Mouse (Mus musculus) forebrain, embryonic 10.5 days (tissue): ENCODE measurements at regions not wholly inside any gene's neighbourhood (a gene's known extent, or its start where the extent isn't known, plus 50 kb on each side); places are given as distances from the start of the nearest gene placed in this dataset.
"Not testable (repeated sequence)": the region's sequence is repeated elsewhere in the genome, so short reads cannot be mapped to it uniquely, and the experiment has no call there.

ENCODE experiments used
- DNase-seq: peaks from one replicate; pipeline ENCODE4 v3.0.0-alpha.2; 2017; ENCODE audit warnings: low spot score; ENCODE audit errors: extremely low spot score
- H3K27ac ChIP-seq: fragments of 300-500 bp; sonication (generic); 2 replicates; pipeline ENCODE4 v1.5.1; 2016; ENCODE audit warnings: mild to moderate bottlenecking
- H3K27me3 ChIP-seq: fragments of 300-500 bp; sonication (generic); 2 replicates; pipeline ENCODE4 v1.6.1; 2016; ENCODE audit warnings: mild to moderate bottlenecking; ENCODE audit not compliant: poor library complexity, severe bottlenecking
- H3K36me3 ChIP-seq: fragments of 300-500 bp; sonication (generic); replicated peaks from 2 replicates; pipeline ENCODE4 v1.6.1; 2016; ENCODE audit warnings: mild to moderate bottlenecking, moderate library complexity
- H3K4me1 ChIP-seq: fragments of 300-500 bp; sonication (generic); 2 replicates; pipeline ENCODE4 v1.6.1; 2016
- H3K4me3 ChIP-seq: fragments of 300-500 bp; sonication (generic); 2 replicates; pipeline ENCODE4 v1.5.1; 2016; ENCODE audit warnings: mild to moderate bottlenecking, moderate library complexity
- H3K9me3 ChIP-seq: fragments of 300-500 bp; sonication (generic); 2 replicates; pipeline ENCODE4 v1.6.1; 2016; ENCODE audit warnings: mild to moderate bottlenecking, moderate library complexity
- WGBS: fragments of 180-500 bp; shearing (Covaris S2); methylation state at CpG from one replicate; pipeline ENCODE4 v1.1.7; 2016; 5-methylcytosine and 5-hydroxymethylcytosine counted together

DNA sequence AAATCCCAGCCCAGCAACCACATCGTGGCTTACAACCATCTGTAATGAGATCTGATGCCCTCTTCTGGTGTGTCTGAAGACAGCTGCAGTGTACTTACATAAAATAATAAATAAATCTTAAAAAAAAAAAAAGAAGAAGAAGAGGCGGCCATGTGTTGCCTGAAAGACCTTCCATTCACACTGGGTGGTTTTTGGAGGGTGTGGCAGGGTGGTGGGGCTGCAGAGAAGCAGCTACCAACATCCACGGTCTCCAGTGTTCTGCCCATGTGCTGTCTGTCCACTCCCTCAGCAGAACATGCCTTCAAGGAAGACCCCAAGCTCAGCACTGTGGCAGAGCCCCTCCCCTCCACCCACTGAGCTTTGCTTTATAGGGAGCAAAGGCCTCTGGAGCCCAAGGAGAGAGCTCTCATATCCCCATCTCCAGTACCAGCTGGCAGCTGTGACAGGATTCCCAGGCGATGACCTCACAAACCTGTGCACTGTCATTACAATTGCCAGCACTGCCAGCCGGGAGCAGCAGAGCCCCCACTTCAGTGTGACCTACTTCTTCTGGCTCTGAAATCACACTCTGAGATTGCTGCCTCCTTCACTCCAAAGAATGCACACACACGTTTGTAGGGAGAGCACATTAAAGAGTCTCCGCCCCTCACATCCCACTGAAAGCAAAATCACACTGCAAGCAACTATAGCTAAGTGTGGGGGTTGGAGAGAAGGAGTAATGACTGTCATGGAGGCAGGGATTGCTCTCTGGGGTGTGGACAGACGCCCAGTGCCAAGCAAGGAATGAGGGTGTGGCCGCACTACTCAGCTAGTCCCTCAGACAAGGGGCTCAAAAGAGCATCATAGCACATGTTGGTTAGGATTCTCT lies 82.8 kb upstream of the Klf13 start:
- H3K4me3 ChIP-seq, result no peak overlapping the region
- H3K9me3 ChIP-seq, result no peaks in the 10 kb centered on the region
- no peak overlapping the region for H3K27ac ChIP-seq
- no peaks in the 10 kb centered on the region for H3K27me3 ChIP-seq
- 75% methylated on average over 9 of the region's 9 CpGs for WGBS
- H3K36me3 ChIP-seq, result no peaks in the 10 kb centered on the region
- peaks cover 7% of the 10 kb centered on the region for H3K4me1 ChIP-seq
- no peak for DNase-seq

DNA sequence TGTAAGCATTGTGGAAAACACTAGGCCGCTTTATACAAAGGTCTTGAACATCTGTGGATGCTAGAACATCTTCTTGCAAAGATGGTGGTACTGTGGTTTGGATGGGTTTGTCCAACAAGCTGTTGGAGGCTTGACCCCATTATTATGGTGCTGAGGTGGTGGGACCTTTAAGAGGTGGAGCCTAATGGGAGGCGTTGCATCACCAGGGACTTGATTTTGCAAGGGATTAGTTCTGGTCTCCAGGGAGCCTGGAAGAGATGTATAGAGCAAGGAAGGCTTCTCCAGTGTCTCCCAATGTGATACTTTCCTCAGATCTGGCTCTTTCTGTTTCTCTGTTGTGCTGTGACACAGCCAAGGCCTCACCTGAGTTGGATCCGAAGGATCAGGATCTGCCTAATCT lies 79.4 kb upstream of the Klf13 start:
- WGBS, result 61% methylated on average over 3 of the region's 3 CpGs
- Histone ChIP-seq H3K27ac (no peak overlapping the region), H3K4me3 (no peak overlapping the region)

DNA sequence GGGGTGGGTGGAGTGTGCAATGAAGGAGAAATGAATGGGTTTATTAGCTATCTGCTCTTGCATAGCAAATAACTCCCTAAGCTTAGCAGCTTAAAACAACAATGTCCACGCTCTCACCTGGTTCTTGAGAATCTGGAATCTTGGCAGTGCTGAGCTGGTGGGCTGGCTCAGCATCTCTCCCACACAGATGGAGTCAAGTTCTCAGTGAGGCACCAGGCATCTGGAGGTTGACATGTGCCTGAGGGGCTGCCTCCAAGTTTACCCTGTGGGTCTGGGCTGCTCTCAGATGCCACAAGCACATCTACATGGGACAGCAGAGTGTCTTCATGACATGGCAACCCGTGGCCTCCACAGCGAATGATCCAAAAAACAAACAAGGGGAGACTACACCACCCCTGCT lies 78.2 kb upstream of the Klf13 start:
- no peaks in the 10 kb centered on the region for H3K36me3 ChIP-seq
- no peak for DNase-seq
- no peaks in the 10 kb centered on the region for H3K27me3 ChIP-seq
- 89% methylated on average over 3 of the region's 3 CpGs for WGBS
- no peak overlapping the region for H3K4me3 ChIP-seq
- no peaks in the 10 kb centered on the region for H3K9me3 ChIP-seq
- peaks cover 6% of the 10 kb centered on the region for H3K4me1 ChIP-seq
- no peak overlapping the region for H3K27ac ChIP-seq

More for the DNA sequence above, 79.4 kb upstream of the Klf13 start:
- H3K36me3 ChIP-seq, result no peaks in the 10 kb centered on the region
- no peaks in the 10 kb centered on the region for H3K27me3 ChIP-seq
- H3K4me1 ChIP-seq, result peaks cover 7% of the 10 kb centered on the region
- no peak for DNase-seq
- H3K9me3 ChIP-seq, result no peaks in the 10 kb centered on the region

DNA sequence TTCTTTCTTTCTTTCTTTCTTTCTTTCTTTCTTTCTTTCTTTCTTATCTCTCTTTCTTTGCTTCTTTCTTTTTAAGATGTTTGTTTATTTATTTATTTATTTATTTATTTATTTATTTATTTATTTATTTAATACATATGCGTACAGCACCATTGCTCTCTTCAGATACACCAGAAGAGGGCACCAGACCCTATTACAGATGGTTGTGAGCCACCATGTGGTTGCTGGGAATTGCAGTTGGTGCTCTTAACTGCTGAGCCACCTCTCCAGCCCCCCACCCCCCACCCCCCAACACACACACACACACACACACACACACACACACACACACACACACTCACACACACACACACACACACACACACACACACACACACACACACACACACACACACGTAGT lies 76.4 kb upstream of the Klf13 start:
- H3K36me3 ChIP-seq, H3K4me1 ChIP-seq, H3K4me3 ChIP-seq, H3K27me3 ChIP-seq, H3K27ac ChIP-seq, H3K9me3 ChIP-seq, DNase-seq: not testable (repeated sequence)
- 67% methylated on average over 1 of the region's 2 CpGs for WGBS

DNA sequence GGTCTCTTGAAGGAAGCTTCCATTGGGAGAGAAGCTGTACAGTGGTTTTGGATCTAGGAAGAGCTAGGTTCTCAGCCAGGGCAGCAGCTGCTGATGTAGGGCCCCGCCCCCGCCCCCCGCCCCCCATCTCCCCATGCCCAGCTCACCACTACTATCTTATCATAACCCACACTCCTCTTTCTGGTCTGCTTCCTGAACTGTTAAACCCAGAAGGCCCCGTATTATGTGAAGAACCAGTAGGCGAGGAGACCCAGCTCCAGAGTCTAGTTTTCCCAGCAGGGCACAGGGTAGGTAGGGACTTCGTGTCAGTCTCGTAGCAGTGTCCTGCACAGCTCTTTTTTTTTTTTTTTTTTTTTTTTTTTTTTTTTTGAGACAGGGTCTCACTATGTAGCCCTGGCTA lies 75.5 kb upstream of the Klf13 start:
- Histone ChIP-seq H3K27me3 (no peaks in the 10 kb centered on the region), H3K36me3 (no peaks in the 10 kb centered on the region), H3K9me3 (no peaks in the 10 kb centered on the region), H3K4me1 (no peaks in the 10 kb centered on the region), H3K4me3 (no peak overlapping the region), H3K27ac (no peak overlapping the region; the same call in 1 of the 2 replicates)
- WGBS, result 87% methylated on average over 7 of the region's 7 CpGs
- no peak for DNase-seq

DNA sequence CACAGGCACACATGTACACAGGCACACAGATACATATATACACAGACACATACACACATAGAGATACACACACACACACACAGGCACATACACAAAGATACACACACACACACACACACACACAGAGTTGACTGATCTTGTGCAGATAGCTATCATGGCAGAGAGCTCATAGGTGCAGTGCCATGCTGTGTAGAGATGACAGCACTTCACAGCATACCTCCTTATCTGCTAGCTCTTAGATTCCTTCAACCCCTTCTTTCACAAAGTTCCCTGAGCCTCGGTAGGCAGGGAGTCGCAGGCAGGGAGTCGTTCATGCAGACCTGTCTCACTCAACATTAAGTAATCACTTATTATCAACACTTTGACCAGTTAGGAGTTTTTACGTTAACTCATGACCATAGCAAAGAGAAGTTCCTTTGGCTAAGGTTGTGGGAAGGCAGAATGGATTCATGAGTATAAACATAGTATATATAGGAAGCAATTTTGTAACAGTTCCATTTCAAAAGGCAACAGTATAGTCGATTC lies 74.4 kb upstream of the Klf13 start:
- no peak overlapping the region for H3K4me3 ChIP-seq
- no peaks in the 10 kb centered on the region for H3K9me3 ChIP-seq
- no peaks in the 10 kb centered on the region for H3K36me3 ChIP-seq
- 89% methylated on average over 5 of the region's 5 CpGs for WGBS
- H3K4me1 ChIP-seq, result no peaks in the 10 kb centered on the region
- no peak for DNase-seq
- no peak overlapping the region for H3K27ac ChIP-seq
- H3K27me3 ChIP-seq, result no peaks in the 10 kb centered on the region

DNA sequence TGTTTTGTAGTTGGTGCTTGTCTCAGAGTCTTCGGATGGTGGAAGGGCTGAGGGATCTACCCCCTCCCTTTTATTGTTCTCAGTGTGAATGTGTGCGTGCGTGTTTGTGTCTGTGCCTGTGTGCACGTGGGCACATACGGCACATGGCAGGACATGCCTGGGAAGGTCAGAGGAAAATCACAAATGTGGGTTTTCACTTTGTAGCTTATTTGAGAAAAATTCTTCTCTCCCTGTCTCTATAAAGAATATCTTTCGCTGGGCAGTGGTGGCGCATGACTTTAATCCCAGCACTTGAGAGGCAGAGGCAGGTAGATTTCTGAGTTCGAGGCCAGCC lies 73.5 kb upstream of the Klf13 start:
- 87% methylated on average over 8 of the region's 8 CpGs for WGBS

DNA sequence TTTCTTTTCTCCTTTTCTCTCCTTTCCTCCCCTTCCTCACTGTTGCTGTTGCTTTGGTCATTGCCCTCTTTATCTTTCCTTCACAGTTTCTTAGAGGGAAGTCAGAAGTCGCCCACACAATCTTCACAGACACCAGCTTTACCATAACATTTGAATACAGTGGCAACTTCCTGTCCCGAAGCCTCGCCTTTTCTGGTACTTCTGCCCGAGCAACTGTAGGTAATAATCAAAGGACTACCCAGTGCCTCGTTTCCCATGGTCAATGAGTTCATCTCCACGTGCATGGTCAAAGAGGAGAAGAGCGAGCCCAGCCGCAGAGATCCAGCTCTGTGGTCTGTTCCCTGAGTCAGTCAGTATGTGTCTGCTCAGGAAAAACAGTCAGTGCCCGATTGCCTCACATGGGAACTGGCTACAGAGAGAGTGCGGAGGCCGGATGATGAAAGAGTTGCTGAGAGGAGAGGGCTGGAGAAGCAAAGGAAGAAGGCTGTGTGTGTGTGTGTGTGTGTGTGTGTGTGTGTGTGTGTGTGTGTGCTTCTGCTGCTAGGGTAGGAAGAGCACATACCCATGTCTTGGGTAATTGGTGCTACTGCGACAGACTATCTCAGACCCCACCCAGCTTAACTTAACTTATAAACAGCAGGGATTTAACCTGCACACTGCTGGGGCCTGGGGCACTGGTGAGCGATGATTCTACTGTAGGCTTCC lies 73.0 kb upstream of the Klf13 start:
- Histone ChIP-seq H3K27ac (no peak overlapping the region), H3K9me3 (no peaks in the 10 kb centered on the region), H3K27me3 (no peaks in the 10 kb centered on the region), H3K36me3 (no peaks in the 10 kb centered on the region), H3K4me3 (no peak overlapping the region), H3K4me1 (no peaks in the 10 kb centered on the region)
- DNase-seq, result no peak
- WGBS, result 80% methylated on average over 13 of the region's 13 CpGs

More for the DNA sequence above, 73.5 kb upstream of the Klf13 start:
- Histone ChIP-seq H3K27me3 (no peaks in the 10 kb centered on the region), H3K4me3 (no peak overlapping the region), H3K4me1 (no peaks in the 10 kb centered on the region), H3K9me3 (no peaks in the 10 kb centered on the region), H3K36me3 (no peaks in the 10 kb centered on the region), H3K27ac (no peak overlapping the region)
- no peak for DNase-seq

DNA sequence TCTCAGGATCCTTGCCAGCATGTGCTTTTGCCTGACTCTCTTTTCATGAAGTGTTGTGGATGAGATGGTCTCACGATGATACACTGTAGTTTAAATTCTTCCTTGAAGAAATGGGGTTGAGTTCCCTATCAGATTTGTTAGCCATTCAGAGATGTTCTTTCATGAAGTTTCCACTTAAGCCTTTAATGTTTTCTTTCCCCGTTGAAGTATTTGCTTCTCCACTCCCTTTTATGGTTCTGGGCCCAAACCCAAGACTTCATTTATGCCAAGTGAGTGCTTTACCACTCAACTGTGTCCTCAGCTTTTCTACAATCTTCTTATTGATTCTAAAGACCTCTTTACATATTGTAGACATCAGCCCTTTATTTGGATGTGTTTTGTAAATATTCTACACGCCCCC lies 71.9 kb upstream of the Klf13 start:
- Histone ChIP-seq H3K27me3 (no peaks in the 10 kb centered on the region), H3K36me3 (no peaks in the 10 kb centered on the region), H3K4me3 (no peak overlapping the region), H3K4me1 (no peaks in the 10 kb centered on the region), H3K9me3 (no peaks in the 10 kb centered on the region), H3K27ac (no peak overlapping the region)
- no peak for DNase-seq
- 89% methylated on average over 3 of the region's 3 CpGs for WGBS

DNA sequence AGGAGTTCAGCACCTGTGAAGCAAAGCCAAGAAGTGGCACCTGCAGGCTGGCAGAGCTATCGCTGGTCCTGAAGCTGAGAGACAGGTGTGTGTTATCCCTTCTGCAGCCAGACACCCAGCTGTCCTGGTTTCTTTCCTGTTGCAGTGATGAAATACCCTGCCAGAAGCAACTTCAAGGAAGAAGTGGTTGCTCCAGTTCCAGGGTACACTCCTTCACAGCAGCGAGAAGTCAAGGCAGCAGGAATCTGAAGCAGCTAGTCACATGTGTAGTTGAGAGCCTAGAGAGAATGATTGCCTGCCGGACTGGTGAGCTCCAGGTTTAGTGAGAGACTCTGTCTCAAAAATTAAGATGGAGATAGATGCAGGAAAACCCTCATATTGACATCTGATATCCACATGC lies 69.1 kb upstream of the Klf13 start:
- WGBS, result 86% methylated on average over 3 of the region's 3 CpGs
- no peaks in the 10 kb centered on the region for H3K4me1 ChIP-seq
- no peaks in the 10 kb centered on the region for H3K27me3 ChIP-seq

DNA sequence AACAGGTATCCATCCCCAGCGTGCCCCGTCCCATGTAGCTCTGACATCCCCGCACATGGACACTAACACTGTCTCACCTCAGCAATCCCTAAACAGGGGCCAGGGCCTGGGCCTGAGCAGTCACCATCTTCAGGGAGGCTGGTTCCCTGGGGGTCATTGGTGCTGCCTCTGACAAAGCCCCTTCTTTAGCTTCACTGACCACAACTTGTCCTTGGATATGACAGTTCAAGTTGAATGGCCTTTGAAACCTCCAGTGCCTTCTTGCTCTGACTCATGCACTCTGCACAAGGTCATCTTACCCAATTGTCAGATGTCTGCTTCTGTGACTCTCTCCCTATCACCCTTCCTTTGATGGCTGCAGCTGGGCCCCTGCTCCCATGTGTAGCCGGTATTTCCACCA lies 68.2 kb upstream of the Klf13 start:
- H3K36me3 ChIP-seq, result no peaks in the 10 kb centered on the region
- WGBS, result 89% methylated on average over 4 of the region's 4 CpGs
- no peak overlapping the region for H3K27ac ChIP-seq
- no peak overlapping the region for H3K4me3 ChIP-seq
- no peaks in the 10 kb centered on the region for H3K9me3 ChIP-seq
- no peaks in the 10 kb centered on the region for H3K4me1 ChIP-seq
- no peaks in the 10 kb centered on the region for H3K27me3 ChIP-seq
- DNase-seq, result no peak

More for the DNA sequence above, 69.1 kb upstream of the Klf13 start:
- Histone ChIP-seq H3K9me3 (no peaks in the 10 kb centered on the region), H3K4me3 (no peak overlapping the region), H3K27ac (no peak overlapping the region), H3K36me3 (no peaks in the 10 kb centered on the region)
- DNase-seq, result no peak

DNA sequence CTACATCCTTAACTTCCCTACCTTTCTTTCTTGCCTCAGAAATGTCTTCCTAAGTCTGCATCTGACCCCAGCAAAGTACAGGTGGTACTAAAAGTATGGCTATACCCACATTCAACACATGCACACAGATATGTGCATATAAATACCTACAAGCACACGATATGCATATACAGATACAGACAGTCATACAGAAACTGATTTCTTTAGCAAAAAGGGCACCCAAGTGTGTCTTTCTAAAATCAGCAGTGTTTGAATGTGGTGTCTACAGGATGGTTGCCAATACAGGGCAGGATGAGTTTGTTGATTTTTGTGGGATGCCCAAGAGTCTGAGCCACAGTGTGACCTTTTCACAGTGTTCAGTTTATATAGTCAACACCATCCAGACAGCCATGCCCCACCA lies 67.0 kb upstream of the Klf13 start:
- Histone ChIP-seq H3K36me3 (no peaks in the 10 kb centered on the region), H3K4me1 (no peaks in the 10 kb centered on the region), H3K27me3 (no peaks in the 10 kb centered on the region), H3K9me3 (no peaks in the 10 kb centered on the region), H3K4me3 (no peak overlapping the region), H3K27ac (no peak overlapping the region)
- no peak for DNase-seq
- WGBS, result 91% methylated on average over 1 of the region's 1 CpGs

DNA sequence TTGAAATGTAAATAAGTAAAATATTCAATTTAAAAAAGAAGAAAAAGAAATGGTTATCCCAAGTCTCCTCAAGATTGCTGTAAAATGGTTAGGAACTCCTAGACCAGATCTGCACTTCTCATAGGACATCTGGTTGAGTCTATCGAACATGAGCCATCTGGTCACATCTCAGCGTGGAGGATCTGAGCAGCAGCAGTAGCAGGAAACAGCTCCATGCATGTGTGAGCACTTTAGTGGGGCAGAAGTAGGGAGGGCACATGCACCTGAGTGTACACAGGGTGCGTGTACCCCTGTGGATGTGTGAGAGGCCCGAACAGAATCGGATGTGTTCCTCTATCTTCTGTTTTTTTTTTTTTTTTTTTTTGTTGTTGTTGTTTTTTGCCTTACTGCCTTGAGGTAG lies 65.2 kb upstream of the Klf13 start:
- H3K9me3 ChIP-seq, result no peaks in the 10 kb centered on the region
- no peak overlapping the region for H3K4me3 ChIP-seq
- no peaks in the 10 kb centered on the region; the same call in 1 of the 2 replicates for H3K4me1 ChIP-seq
- no peak for DNase-seq
- WGBS, result 93% methylated on average over 5 of the region's 5 CpGs
- H3K36me3 ChIP-seq, result no peaks in the 10 kb centered on the region
- no peaks in the 10 kb centered on the region for H3K27me3 ChIP-seq
- H3K27ac ChIP-seq, result no peak overlapping the region
